Mouse (Mus musculus) bone marrow, adult 2 months (tissue): ENCODE measurements around the gene Med24.

Source experiments
- CTCF ChIP-seq: fragments of 200-500 bp; IDR thresholded peaks from 2 replicates; pipeline ENCODE4 v1.5.1; 2011; ENCODE audit warnings: low read length, control low read depth; ENCODE audit not compliant: control insufficient read depth, insufficient read depth
- POLR2A ChIP-seq: fragments of 200-500 bp; IDR thresholded peaks from 2 replicates; pipeline ENCODE4 v1.6.1; 2011; ENCODE audit warnings: low read depth, mild to moderate bottlenecking, control low read depth, low read length, borderline replicate concordance; ENCODE audit not compliant: control insufficient read depth

GRCm38 (mm10) chr11:98709001-98709741 lies 20.1 kb downstream of the Med24 start:
- TF ChIP-seq CTCF, result no peak
- TF ChIP-seq POLR2A, result no peak
